Mouse (Mus musculus) brown adipose tissue, adult 24 weeks (tissue): Measurements from ENCODE around the gene Ppfia4. TPM values are rescaled to one million over a fixed set of nuclear protein-coding genes. Genes with fewer than 3 reads are reported as not detected.

ENCODE experiments used
- H3K27ac ChIP-seq: fragments of 200-500 bp; replicated peaks from 2 replicates; pipeline ENCODE4 v1.5.1; 2012; ENCODE audit warnings: low read depth, mild to moderate bottlenecking, low read length
- H3K4me1 ChIP-seq: fragments of 200-500 bp; 2 replicates; pipeline ENCODE4 v1.6.1; 2012; ENCODE audit warnings: low read length, mixed read lengths; ENCODE audit not compliant: control insufficient read depth, insufficient read depth, insufficient read length
- H3K4me3 ChIP-seq: fragments of 200-500 bp; 2 replicates; pipeline ENCODE4 v1.5.1; 2012; ENCODE audit warnings: low read depth, mild to moderate bottlenecking, low read length, moderate library complexity; ENCODE audit not compliant: insufficient read depth
- polyA plus RNA-seq: library from polyadenylated mRNA; stranded (reverse); fragments of >200 nt; gene quantifications from 2 replicates; pipeline ENCODE4 v1.2.4, GENCODE M21; 2012; ENCODE audit not compliant: missing spikeins, insufficient read depth, insufficient read length

Gene Ppfia4
- polyA plus RNA-seq, 1 experiment = not detected

DNA sequence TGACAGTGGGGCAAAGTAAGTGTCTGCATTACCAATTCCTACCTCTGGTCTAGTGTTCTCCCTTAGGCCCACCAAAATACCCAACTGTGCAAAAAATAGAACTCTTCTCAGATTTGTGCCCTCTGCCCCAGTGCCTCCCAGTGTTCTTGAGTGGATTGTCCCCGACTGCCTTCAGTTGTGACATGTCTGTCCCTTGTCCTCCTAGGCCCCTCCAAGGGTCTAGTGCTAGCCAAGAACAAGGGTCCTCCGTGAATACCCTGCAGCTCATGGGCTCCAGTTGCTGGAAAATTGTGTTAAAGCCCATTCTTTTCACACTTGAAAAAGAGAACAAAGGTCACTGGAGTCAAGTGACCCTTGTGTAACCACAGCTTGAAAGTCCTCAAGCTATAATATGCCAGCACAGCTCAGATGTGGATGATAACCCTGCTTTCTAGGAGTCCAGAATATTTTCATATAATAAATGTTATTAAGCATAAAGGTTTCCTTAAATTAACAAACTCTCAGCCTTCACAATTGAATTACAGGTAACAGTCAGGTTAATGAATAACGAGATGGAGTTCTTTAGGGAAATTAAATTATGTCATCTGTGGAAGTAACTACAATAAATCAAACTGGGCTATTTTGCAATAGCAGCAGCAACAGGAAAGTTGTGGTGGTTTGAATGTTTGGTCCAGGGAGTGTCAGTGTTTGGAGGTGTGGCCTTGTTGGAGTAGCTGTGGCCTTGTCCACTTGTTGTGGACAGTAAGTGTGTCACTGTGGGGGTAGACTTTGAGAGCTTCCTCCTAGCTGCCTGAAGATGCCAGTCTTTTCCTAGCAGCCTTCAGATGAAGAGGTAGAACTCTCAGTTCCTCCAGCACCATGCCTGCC, 38.8 kb downstream of the Ppfia4 start:
- H3K27ac ChIP-seq = peak overlapping the region; percentile 93
- H3K4me3 ChIP-seq = no peak overlapping the region
- peaks cover 27% of the 10 kb centered on the region for H3K4me1 ChIP-seq

DNA sequence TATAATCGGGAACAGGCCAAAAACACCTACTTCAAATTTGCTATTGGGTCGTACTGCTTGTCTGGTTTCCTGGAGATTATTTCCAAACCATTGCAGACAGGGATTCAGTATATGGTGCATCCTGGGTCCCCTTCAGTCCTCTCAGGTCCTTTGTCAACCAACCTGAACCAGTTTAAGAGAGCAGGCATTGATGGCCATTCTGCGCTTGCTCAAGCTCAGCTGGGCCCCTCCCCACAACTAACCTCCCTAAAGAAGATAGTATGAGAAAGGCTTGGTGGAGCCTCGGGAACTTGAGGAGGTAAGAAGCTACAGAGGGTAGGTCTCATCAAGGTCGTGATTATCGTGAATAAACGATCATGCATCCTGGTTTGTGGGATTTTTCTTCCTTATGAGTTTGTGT, 39.5 kb downstream of the Ppfia4 start:
- H3K27ac ChIP-seq = peak overlapping the region; percentile 93
- no peak overlapping the region for H3K4me3 ChIP-seq
- peaks cover 25% of the 10 kb centered on the region for H3K4me1 ChIP-seq

DNA sequence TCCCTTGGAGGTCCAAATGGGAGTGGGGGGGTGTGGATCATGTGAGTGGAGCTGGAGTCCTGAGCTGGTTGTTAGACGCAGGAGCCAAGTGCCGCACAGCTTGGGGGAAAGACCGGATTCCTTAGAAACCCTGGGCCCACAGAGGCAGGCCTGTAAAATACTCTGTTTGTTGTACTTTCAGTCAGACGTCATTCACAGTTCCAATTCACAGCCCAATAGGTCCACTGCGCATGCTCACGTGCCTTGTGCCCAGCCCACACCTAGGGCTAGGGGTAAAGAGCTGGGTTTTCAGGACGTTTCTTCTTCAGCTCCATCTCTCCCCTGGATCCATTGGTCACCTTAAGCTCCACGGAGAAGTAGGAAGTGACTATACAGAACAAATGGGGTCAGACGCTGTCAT, 40.1 kb downstream of the Ppfia4 start:
- Histone ChIP-seq H3K27ac (peak overlapping the region; percentile 93), H3K4me3 (no peak overlapping the region), H3K4me1 (peaks cover 24% of the 10 kb centered on the region)

DNA sequence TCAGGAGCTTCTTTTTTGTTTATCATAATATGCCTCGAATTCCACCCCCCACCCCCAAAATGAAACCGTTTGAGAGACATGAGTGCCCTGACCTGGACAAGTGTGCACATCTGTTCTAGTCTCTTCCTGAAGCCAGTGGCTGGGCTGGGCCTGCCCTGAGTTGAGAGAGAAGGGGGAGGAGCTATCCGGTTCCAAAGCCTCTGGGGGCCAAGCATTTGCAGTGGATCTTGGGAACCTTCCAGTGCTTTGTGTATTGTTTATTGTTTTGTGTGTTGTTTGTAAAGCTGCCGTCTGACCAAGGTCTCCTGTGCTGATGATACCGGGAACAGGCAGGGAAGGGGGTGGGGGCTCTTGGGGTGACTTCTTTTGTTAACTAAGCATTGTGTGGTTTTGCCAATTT, 40.7 kb downstream of the Ppfia4 start:
- H3K4me3 ChIP-seq = no peak overlapping the region
- peaks cover 21% of the 10 kb centered on the region for H3K4me1 ChIP-seq
- peak overlapping the region; percentile 36 for H3K27ac ChIP-seq

DNA sequence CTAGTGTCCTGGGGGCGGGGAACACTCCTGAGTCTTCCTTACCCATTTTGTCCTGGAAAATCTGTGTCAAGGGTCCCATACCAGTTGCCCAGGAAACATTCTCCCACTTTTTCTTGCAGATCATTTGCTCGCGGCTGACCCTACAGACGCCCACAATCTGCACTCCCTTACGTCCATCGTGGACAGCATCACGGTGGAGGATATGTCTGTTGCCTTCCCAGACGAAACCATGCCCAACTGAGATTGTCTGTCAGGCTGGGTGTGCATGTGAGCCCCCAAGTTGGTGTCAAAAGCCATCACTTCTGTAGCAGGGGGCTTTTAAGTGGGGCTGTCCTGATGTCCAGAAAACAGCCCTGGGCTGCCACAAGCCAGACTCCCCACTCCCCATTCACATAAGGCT, 41.2 kb downstream of the Ppfia4 start:
- Histone ChIP-seq H3K4me3 (no peak overlapping the region), H3K27ac (peak overlapping the region; percentile 36)

DNA sequence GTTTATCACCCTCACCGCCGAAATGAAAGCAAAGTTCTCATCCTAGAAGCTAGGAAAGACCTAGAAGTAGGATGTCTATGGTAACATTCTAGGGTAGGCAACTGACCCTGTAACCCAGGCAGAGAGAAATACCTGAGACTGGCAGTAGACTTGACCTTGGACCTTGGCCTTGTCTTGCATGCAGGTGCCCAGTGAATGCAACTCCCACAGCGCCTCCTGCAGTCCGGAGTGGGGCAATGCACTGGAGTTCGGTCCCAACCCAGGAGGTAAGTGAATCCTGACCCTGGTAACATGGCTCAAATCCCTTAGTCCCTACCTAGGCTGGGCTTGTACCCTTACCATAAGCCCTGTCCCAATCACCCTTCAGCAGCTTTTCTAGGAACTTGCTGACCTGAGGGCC, 41.8 kb downstream of the Ppfia4 start:
- H3K4me1 ChIP-seq = peaks cover 21% of the 10 kb centered on the region
- H3K4me3 ChIP-seq = no peak overlapping the region
- H3K27ac ChIP-seq = peak overlapping the region; percentile 36; the same call in 1 of the 2 replicates

More for the DNA sequence above, 41.2 kb downstream of the Ppfia4 start:
- peaks cover 21% of the 10 kb centered on the region for H3K4me1 ChIP-seq

DNA sequence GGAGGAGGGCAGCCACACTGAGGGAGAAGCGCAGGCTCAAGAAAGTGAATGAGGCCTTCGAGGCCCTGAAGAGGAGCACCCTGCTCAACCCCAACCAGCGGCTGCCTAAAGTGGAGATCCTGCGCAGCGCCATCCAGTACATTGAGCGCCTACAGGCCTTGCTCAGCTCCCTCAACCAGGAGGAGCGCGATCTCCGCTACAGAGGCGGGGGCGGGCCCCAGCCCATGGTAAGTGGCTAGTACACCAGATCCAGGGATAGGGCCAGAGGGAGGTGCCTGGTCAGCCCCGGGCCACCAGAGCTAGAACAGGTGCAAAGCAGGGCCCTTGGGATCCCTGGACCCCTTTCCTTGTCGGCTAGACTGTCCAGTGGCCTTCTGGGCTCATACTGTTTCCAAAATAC, 42.4 kb downstream of the Ppfia4 start:
- peaks cover 21% of the 10 kb centered on the region for H3K4me1 ChIP-seq
- no peak overlapping the region for H3K4me3 ChIP-seq
- no peak overlapping the region for H3K27ac ChIP-seq

DNA sequence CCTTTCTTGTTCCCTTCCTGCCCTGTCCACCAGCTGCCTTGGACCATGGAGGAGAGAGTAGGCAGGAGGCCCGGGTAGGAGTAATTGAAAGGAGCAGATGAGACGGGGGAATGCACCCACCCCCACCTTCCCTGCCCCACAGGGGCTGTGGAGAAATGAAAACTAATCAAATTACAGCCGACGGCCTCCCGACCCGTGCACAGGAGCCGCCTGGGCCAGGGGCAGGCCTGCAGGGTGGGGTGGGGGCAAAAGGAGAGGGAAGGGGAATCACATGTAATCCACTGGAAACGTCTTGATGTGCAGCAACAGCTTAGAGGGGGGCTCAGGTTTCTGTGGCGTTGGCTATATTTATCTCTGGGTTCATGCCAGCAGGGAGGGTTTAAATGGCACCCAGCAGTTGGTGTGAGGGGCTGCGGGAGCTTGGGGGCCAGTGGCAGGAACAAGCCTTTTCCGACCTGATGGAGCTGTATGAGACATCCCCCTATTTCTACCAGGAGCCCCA, 43.1 kb downstream of the Ppfia4 start, which contains the start of gene Myog:
Gene Myog, plus strand, starts transcription at position 392 of the 502 bp plus-strand sequence.
- no peak within 1 kb of the TSS for H3K4me3 ChIP-seq
- H3K4me1 ChIP-seq = peaks cover 21% of the 10 kb centered on the region
- no peak within 1 kb of the TSS for H3K27ac ChIP-seq

DNA sequence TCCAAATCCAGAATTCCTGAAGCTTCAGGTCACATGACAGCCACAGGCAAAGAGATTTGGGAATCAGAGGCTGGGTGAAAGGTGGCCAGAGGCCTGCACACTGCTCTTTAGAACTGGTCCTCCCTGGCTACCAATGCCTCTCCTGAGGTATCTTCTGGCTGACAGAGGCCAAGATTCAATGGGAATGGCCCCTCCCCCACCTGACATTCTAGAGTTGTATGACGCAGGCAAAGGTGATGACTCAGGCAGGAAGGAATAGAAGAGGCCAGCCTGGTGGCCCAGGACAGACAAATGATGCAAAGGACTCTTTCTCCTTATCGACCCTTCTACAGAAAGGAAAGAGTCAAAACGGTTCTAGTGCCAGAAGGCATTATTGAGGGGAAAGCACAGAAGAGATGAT, 44.5 kb downstream of the Ppfia4 start:
- Histone ChIP-seq H3K27ac (no peak overlapping the region), H3K4me3 (no peak overlapping the region), H3K4me1 (peaks cover 18% of the 10 kb centered on the region)

DNA sequence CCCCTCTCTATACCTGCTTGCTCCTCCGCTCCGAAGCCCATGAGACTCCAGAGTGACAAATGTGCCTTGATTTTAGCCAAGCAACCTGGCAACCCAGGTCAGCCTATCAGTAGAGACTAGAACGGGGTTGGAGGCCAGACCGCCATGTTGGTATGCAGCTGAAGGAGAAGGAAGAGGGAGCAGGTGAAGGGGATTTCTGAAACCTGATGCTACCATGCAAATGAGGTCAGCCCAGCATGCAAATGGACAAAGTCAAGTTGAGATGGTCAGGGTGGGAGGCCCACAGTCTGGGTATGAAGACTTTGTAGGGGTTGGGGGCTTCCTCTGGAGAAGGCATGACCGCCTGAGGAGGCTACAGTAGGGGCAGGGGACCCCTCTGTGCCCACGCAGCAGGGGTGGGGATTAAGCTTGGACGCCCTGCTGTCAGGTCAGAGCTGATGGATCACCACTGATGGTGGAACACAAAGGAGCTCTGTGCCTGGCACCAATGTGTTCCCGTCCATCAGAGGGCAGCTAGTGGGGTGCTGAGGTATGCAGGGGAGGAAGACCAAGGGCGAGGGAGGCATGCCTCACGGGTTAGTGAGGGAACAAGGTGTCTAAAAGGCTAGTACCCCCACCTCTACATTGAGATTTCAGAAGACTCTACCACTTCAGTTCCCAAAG, 47.1 kb downstream of the Ppfia4 start:
- Histone ChIP-seq H3K4me3 (no peak overlapping the region), H3K27ac (no peak overlapping the region)

DNA sequence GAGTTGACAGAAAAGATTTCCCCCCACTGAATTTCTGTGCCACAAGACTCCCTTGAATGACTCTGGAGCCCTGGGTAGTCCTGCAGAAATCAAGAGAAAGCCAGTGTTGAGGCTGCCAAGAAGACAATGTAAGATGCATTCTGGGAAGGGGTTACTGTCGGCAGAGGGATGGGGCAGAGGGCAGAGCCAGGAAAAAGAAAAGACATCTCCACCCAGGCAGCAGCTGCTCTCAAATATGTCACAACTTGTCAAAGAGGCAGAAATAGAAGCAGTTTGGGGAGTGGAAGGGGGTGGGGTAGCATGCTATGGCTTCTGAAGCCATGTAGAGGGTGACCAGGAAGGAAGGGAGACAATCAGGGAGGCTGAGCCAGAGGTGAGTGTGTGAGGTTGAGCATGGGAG, 49.6 kb downstream of the Ppfia4 start:
- Histone ChIP-seq H3K4me1 (no peaks in the 10 kb centered on the region), H3K4me3 (no peak overlapping the region), H3K27ac (no peak overlapping the region)

More for the DNA sequence above, 47.1 kb downstream of the Ppfia4 start:
- H3K4me1 ChIP-seq = no peaks in the 10 kb centered on the region

DNA sequence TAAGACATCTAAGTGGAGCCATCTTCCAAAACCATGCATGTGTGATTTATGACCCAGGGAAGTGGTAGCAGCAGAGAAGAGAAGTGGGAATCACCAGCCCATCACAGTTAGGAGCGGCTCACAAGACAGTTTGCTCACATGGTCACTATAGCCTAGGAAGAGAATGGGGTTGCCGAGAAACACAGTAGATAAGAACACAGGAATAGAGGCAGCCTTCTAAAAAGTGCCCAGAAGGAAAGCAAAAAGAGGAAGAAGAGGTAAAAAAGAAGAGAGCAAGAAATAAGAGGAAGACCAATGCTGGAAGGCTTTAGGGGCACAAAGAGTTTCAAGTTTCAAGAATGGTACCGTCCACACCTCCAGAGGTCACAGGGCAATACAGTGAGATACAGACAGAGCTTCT, 50.4 kb downstream of the Ppfia4 start:
- no peak overlapping the region for H3K27ac ChIP-seq
- H3K4me1 ChIP-seq = no peaks in the 10 kb centered on the region
- no peak overlapping the region for H3K4me3 ChIP-seq

DNA sequence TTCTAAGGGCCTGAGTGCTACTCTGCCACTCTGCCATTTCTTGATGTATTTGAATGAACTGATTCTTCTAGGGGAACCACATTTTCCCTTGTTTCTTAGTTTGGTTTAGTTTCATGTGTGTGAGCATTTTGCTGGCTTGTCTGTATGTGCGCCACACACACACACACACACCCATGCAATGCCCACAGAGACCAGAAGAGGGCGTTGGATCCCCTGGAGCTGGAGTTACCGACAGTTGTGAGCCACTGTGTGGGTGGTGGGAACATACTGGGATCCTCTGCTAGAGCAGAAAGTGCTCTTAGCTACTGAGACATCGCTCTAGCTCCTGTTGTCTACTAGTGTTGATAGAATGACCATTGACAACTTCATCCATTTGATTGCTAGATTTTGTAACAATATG, 51.2 kb downstream of the Ppfia4 start:
- Histone ChIP-seq H3K27ac (no peak overlapping the region), H3K4me1 (no peaks in the 10 kb centered on the region), H3K4me3 (no peak overlapping the region)

DNA sequence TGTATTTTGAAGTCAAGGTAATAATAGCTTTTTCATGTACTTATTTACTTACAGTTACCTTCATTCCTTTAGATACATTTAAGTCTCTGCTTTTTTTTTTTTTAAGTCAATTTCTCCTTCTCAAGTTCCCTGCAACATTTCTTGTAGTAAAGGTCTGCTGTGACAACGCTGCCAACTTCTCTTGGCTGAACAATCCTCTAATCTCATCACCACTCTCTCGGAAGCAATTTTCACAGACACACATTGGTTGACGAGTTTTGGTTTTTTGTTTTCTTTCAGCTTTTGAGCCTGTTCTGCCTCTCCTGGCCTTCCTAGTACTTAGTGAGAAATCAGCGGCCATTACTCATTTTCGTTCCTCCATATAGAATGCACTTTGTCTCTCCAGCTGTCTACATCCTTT, 52.6 kb downstream of the Ppfia4 start:
- H3K27ac ChIP-seq = no peak overlapping the region
- no peaks in the 10 kb centered on the region for H3K4me1 ChIP-seq
- H3K4me3 ChIP-seq = no peak overlapping the region

DNA sequence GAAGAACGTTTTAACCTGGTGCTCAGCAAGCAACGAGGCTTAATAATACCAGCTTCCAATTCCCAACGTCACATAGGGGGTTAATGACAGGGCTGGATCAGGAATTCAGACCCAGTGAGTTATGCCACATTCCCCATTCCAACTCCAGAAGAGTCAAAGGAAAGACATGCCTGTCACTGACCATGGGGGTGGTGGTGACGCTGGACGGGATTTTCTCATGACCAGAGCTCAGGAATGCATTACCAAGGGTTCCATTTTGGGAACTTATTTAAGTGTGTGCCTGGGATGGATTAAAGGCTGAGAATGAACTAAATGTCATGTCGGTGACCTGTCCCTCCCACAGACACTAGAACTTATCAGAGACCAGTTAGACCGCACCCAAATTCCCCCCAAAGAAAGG, 55.9 kb downstream of the Ppfia4 start:
- Histone ChIP-seq H3K4me3 (no peak overlapping the region), H3K4me1 (no peaks in the 10 kb centered on the region), H3K27ac (no peak overlapping the region)
